Mouse (Mus musculus) hindbrain, embryonic 15.5 days (tissue): ENCODE results near the gene Tmem53. TPM values are rescaled to one million over a fixed set of nuclear protein-coding genes. Genes with fewer than 3 reads are reported as not detected.

Experiments used
- ATAC-seq: fragments of 200-750 bp; cut with Nextera tagmentation; 2 replicates; pipeline ENCODE4 v1.8.0; 2017; ENCODE audit warnings: low read depth, moderate number of reproducible peaks, moderate TSS enrichment; ENCODE audit not compliant: low FRiP score
- H3K27ac ChIP-seq: fragments of 300-500 bp; sonication (generic); replicated peaks from 2 replicates; pipeline ENCODE4 v1.5.1; 2015; ENCODE audit warnings: mild to moderate bottlenecking, inconsistent platforms
- H3K27me3 ChIP-seq: fragments of 300-500 bp; sonication (generic); 2 replicates; pipeline ENCODE4 v1.6.1; 2015; ENCODE audit warnings: control low read depth, inconsistent platforms
- H3K36me3 ChIP-seq: fragments of 300-500 bp; sonication (generic); 2 replicates; pipeline ENCODE4 v1.6.1; 2015; ENCODE audit warnings: control low read depth, inconsistent platforms
- H3K4me1 ChIP-seq: fragments of 300-500 bp; sonication (generic); replicated peaks from 2 replicates; pipeline ENCODE4 v1.6.1; 2015; ENCODE audit warnings: control low read depth, inconsistent platforms
- H3K4me2 ChIP-seq: fragments of 300-500 bp; sonication (generic); 2 replicates; pipeline ENCODE4 v1.6.1; 2015; ENCODE audit warnings: moderate library complexity, mild to moderate bottlenecking, inconsistent platforms
- H3K4me3 ChIP-seq: fragments of 300-500 bp; sonication (generic); 2 replicates; pipeline ENCODE4 v1.5.1; 2015; ENCODE audit warnings: mild to moderate bottlenecking, inconsistent platforms
- H3K9ac ChIP-seq: fragments of 300-500 bp; sonication (generic); 2 replicates; pipeline ENCODE4 v1.6.1; 2015; ENCODE audit warnings: inconsistent platforms
- H3K9me3 ChIP-seq: fragments of 300-500 bp; sonication (generic); 2 replicates; pipeline ENCODE4 v1.6.1; 2016; ENCODE audit warnings: control low read depth, inconsistent platforms
- WGBS: fragments of 180-500 bp; shearing (Covaris S2); methylation state at CpG from one replicate; pipeline ENCODE4 v1.1.7; 2015; 5-methylcytosine and 5-hydroxymethylcytosine counted together
- polyA plus RNA-seq: library from polyadenylated mRNA; unstranded; fragments of >200 nt; fragmentation: Nextera tagmentation; extraction: Ambion mirVana; gene quantifications from 2 replicates; pipeline ENCODE4 v1.2.1, GENCODE M21; 2015

Tmem53 gene
- polyA plus RNA-seq, 1 experiment from 2014 or later = 9.6 TPM

DNA sequence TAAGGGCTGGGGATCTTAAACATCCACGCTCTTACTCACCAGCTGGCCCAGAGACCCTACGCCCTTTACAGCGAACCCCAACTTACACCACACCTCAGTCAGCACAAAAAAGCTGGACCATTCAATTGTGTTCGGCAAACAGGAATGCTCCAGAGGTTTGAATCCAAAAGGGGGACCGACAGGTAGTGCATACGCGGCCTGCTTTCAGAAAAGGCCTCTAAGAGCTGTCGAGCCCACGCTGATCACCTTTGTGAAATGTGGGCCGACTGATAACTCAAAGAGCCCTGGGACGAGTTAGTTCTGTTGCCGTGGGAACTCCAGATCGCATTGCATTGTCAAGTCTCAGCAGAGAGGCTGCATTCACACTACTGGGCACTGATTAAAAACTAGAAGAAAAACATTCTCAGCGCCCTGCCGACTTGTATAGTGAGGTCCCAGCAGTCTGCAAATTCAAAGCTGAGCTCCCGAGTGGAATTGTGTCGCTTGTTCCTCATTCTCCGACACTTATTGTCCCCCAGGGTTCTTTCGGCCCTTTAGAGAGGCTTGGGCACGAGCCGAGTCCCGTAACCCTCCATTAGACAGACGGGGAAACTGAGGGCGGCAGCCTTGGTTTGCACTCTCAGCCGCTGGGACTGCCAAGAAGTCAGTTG is 36.7 kb downstream of the Tmem53 start:
- Histone ChIP-seq H3K27ac (peak overlapping the region; percentile 85), H3K4me2 (peak overlapping the region; percentile 90), H3K9me3 (no peaks in the 10 kb centered on the region), H3K27me3 (no peaks in the 10 kb centered on the region), H3K4me3 (peak overlapping the region; percentile 57), H3K9ac (peak overlapping the region; percentile 71), H3K4me1 (peaks cover 59% of the 10 kb centered on the region), H3K36me3 (peaks cover 19% of the 10 kb centered on the region; the same call in 1 of the 2 replicates)
- ATAC-seq = 0 out of 2 replicates have a peak, but pooled peaks have one; percentile 4
- WGBS = 16% methylated on average over 25 of the region's 25 CpGs

DNA sequence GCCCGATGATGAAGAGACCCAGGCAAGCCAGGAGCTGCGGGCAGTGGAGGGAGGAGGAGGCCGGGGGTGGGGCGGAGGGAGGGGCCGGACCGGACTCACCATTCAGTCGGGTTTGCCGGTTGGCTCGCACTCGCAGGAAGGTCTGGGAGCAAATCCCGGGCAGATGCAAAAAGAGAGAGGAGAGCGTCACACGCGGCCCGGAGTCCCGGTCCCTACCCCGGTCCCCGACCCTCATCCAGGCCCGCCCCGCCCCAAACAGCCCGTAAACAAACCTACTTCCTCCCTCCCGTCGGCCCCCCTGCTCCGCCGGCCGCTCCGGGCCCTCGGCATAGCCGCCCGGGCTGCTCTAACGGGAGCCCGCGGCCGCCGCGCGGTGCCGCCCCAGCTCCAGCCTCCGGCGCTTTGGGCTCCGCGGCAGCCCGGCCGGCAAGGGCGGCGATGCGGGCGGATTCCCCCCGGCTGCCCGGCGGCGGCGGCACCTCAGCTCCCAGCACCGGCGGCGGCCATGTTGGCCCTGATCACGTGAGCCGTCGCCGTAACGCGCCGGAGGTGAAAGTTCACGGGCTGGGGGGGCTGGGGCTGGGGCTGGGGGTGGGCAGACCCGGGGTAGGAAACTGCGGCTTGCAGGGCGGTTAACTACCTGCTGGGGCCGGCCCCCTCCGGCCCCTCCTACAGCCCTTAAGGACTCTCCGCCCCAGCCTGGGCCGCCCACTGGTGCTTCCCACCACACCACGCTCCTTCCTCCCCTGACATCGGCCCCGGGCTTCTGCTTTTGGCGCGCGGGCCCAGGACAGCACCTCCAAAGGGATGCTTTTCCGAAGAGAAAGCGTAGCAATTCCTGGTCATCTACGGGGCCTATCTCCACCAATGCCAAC is 37.4 kb downstream of the Tmem53 start:
- no peaks in the 10 kb centered on the region for H3K9me3 ChIP-seq
- H3K4me2 ChIP-seq = peak overlapping the region; percentile 90
- H3K4me1 ChIP-seq = peaks cover 51% of the 10 kb centered on the region
- peak overlapping the region; percentile 85 for H3K27ac ChIP-seq
- under 1% methylated on average over 53 of the region's 80 CpGs for WGBS
- peak; percentile 85 for ATAC-seq
- peak overlapping the region; percentile 57 for H3K4me3 ChIP-seq
- peaks cover 19% of the 10 kb centered on the region; the same call in 1 of the 2 replicates for H3K36me3 ChIP-seq
- H3K27me3 ChIP-seq = no peaks in the 10 kb centered on the region
- H3K9ac ChIP-seq = peak overlapping the region; percentile 71

DNA sequence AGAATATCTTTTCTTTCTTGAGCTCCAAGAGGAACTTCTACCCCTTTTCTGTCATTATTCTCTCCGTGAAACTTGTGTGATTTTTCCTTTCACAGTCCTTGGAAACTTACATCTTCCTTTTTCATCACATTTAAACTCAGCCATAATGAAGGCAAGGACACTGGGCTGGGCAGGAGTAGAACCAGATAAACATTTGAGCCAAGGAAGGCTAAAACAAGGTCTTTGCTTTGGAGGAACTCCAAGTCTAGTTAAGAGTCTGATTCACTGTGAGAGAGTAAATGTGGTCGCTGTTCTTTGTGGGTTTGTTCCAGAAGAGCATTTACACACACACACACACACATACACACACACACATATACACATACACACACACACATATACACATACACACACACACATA is 39.9 kb downstream of the Tmem53 start:
- H3K27ac ChIP-seq = no peak overlapping the region
- WGBS = 88% methylated on average over 2 of the region's 2 CpGs
- peaks cover 29% of the 10 kb centered on the region for H3K4me1 ChIP-seq
- H3K9me3 ChIP-seq = no peaks in the 10 kb centered on the region
- peaks cover under 1% of the 10 kb centered on the region; the same call in 1 of the 2 replicates for H3K36me3 ChIP-seq
- no peak overlapping the region for H3K4me2 ChIP-seq
- no peak overlapping the region for H3K4me3 ChIP-seq
- no peak for ATAC-seq
- no peaks in the 10 kb centered on the region for H3K27me3 ChIP-seq
- H3K9ac ChIP-seq = no peak overlapping the region

DNA sequence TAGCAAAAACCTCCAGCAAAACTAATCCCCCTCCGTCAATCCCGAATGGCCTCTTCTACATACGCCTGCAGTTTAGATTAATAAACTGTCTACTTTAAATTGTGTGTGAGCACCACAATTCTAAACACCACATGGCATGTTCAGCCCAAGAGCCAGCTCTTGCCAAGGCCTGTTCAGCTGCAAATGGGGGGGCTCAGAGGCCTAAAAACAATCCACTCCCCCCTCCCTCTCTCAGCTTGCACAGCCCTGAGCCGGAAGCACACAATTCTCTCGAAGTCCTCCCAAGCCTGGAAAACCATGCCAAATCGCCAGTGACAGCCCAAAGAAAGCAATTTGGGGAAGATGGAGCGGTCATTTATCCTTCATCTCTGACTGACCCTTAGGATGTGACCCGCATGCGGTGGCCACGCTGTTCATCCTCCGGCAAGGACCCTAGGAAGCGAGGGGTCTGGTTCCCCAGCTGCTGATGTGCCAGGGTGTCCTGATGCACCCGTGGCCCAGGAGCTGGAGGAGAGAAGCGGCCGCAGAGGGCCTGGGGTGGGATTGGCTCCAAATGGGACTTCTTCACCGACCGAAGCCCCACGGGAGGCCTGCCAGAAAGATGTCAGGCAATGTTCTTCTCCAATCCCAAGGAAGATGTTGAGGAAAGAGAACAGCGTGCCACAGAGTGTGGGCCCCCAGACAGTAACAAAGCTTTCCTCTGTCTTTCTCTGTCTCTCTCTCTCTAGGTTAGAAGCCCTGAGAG is 45.3 kb downstream of the Tmem53 start:
- Histone ChIP-seq H3K4me2 (no peak overlapping the region), H3K9ac (no peak overlapping the region), H3K27ac (no peak overlapping the region), H3K36me3 (no peaks in the 10 kb centered on the region), H3K4me1 (peaks cover 9% of the 10 kb centered on the region), H3K9me3 (no peaks in the 10 kb centered on the region), H3K27me3 (peaks cover 8% of the 10 kb centered on the region; the same call in 1 of the 2 replicates), H3K4me3 (no peak overlapping the region)
- ATAC-seq = peak; percentile 37; the same call in 1 of the 2 replicates
- 55% methylated on average over 19 of the region's 19 CpGs for WGBS

GRCm38 (mm10) chr4:117297819-117298218 is 46.1 kb downstream of the Tmem53 start:
- H3K27ac ChIP-seq = no peak overlapping the region
- no peaks in the 10 kb centered on the region for H3K36me3 ChIP-seq
- no peak overlapping the region for H3K4me3 ChIP-seq
- H3K9ac ChIP-seq = no peak overlapping the region
- no peak for ATAC-seq
- H3K4me2 ChIP-seq = no peak overlapping the region
- H3K4me1 ChIP-seq = peaks cover 16% of the 10 kb centered on the region
- H3K9me3 ChIP-seq = no peaks in the 10 kb centered on the region
- WGBS = 63% methylated on average over 9 of the region's 9 CpGs
- H3K27me3 ChIP-seq = peaks cover 16% of the 10 kb centered on the region

GRCm38 (mm10) chr4:117299921-117300320 is 48.2 kb downstream of the Tmem53 start:
- no peak overlapping the region for H3K9ac ChIP-seq
- no peak overlapping the region for H3K4me3 ChIP-seq
- 46% methylated on average over 10 of the region's 10 CpGs for WGBS
- H3K4me2 ChIP-seq = no peak overlapping the region
- peaks cover 33% of the 10 kb centered on the region for H3K27me3 ChIP-seq
- no peak for ATAC-seq
- H3K36me3 ChIP-seq = no peaks in the 10 kb centered on the region
- peaks cover 34% of the 10 kb centered on the region for H3K4me1 ChIP-seq
- H3K27ac ChIP-seq = no peak overlapping the region
- H3K9me3 ChIP-seq = no peaks in the 10 kb centered on the region

DNA sequence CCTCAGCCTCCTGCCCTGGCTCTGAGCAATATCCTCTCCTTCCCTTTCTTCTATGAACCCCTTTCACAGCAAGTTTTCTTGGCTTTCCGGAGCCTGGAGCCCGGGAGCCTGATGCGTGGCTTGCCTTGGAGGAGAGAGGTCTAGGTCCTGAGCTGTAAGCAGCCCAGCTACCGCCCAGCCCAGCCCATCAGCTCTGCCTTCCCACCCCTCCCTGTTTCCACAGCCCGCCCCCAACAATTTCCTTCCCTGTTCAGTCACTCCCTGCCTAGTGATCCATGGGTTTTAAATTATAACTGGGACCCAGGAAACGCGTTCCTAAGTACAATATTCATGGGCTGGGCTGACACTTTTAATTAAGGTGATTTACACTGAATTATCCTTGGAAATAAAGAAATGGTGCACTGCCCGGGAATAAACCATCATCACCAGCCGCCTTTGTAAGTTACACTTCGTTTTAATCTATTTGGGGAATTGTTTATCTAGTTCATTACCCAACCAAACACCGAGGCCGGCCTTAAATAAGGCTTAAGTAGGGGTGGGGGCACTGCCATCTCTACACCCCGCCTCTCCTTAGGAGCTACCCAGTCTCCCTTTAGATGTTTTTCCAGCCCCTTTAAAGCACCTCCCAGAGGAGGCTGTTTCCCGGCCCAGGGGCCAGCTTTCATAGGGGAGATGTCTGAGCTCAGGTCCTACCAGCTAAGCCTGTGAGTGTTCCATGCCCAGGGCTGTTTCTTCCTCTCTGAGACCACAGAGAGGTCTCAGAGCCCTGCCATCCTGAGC is 50.5 kb downstream of the Tmem53 start:
- Histone ChIP-seq H3K9ac (no peak overlapping the region), H3K4me3 (no peak overlapping the region), H3K27ac (no peak overlapping the region), H3K36me3 (no peaks in the 10 kb centered on the region), H3K27me3 (peaks cover 52% of the 10 kb centered on the region), H3K4me1 (peaks cover 31% of the 10 kb centered on the region), H3K4me2 (no peak overlapping the region), H3K9me3 (no peaks in the 10 kb centered on the region)
- 37% methylated on average over 14 of the region's 14 CpGs for WGBS
- ATAC-seq = no peak

DNA sequence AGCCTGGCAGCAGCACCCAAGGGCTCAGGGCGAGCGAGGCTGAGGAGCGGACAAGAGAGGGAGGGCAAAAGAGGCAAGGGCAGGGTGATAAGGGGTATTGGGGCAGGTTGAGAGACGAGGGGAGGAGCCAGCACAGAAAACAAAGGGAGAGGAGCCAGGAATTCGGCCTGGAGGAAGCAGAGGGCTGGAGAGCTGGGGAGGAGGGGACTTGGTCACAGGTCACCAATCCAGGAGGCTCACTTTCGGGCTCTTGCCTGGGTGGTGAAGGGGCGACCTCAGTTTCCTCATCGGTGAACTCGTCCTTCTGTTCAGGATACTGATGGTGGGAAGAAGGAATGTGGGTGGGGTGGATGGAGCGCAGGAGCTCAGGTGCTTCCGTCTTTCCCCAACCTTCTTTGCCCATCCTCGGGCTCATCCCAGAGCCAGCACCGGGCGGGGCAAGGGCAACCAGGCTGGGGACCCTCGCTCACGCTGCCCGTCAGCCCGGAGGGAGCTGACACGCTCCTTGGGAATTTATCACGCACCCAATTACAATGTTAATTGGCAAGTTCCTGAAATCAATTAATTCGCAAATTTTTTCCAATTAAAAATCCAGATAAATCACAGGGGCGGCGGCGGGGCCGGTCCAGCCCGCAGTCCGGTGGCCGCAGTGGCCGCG is 52.0 kb downstream of the Tmem53 start:
- Histone ChIP-seq H3K9me3 (no peaks in the 10 kb centered on the region), H3K27ac (no peak overlapping the region), H3K27me3 (peaks cover 52% of the 10 kb centered on the region), H3K4me2 (peak overlapping the region; percentile 77), H3K9ac (peak overlapping the region; percentile 36; the same call in 1 of the 2 replicates), H3K4me1 (peaks cover 35% of the 10 kb centered on the region), H3K4me3 (peak overlapping the region; percentile 37), H3K36me3 (no peaks in the 10 kb centered on the region)
- ATAC-seq = no peak
- WGBS = 12% methylated on average over 30 of the region's 30 CpGs

- no peak overlapping the region for H3K27ac ChIP-seq
- H3K9ac ChIP-seq = peak overlapping the region; percentile 36
- ATAC-seq = no peak
- H3K4me3 ChIP-seq = peak overlapping the region; percentile 37
- WGBS = 4% methylated on average over 54 of the region's 54 CpGs
- peaks cover 35% of the 10 kb centered on the region for H3K4me1 ChIP-seq
- peak overlapping the region; percentile 77 for H3K4me2 ChIP-seq
- H3K27me3 ChIP-seq = peaks cover 52% of the 10 kb centered on the region
- no peaks in the 10 kb centered on the region for H3K9me3 ChIP-seq
- H3K36me3 ChIP-seq = no peaks in the 10 kb centered on the region
Observed at GRCm38 (mm10) chr4:117304239-117305025, 52.7 kb downstream of the Tmem53 start.

DNA sequence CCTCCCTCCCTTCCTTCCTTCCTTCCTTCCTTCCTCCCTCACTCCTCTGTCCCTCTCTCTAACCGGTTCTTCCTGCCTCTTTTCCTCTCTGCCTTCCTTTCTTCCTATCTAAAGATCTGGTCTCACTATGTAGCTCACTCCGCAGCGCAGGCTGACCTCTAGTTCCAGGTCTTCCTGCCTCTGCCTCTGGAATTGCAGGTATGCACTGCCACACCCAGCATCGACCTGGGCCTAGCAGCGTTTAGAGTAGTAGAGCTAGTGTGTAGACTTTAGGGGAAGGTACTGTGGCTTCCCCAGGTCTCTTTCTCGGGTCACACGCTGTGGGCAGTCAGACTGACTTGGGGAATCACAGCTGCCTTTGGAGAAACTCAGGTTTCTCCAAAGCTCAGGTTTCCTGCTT is 53.7 kb downstream of the Tmem53 start:
- no peak for ATAC-seq
- no peak overlapping the region for H3K4me2 ChIP-seq
- H3K36me3 ChIP-seq = no peaks in the 10 kb centered on the region
- H3K9me3 ChIP-seq = no peaks in the 10 kb centered on the region
- H3K4me3 ChIP-seq = no peak overlapping the region
- H3K9ac ChIP-seq = no peak overlapping the region
- peaks cover 52% of the 10 kb centered on the region for H3K27me3 ChIP-seq
- peaks cover 35% of the 10 kb centered on the region for H3K4me1 ChIP-seq
- 80% methylated on average over 6 of the region's 7 CpGs for WGBS
- no peak overlapping the region for H3K27ac ChIP-seq
